Mouse (Mus musculus): ENCODE measurements around the gene Rftn2.

The Rftn2 gene

DNA sequence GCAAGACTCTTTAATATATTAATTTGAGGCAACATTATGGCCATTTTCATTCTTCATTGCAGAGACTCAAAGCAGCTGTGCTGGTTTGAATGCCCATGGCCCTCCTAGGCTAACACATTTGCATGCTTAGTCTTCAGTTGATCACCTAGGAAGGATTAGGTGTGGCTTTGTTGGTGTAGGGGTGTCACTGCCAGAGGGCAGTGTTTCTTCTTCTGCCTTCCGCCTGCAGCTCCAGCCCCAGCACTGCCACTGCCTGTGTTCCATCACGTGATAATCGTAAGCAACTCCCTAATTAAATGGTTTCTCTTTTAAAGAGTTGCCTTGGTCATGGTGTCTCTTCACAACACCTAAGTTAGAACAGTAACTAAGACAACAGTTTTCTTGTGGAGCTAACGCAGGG, 13.8 kb downstream of the Rftn2 start:
- DNase-seq (ENCODE audit: inconsistent age in 2 of 2, low spot score in 1 of 2): no peak

DNA sequence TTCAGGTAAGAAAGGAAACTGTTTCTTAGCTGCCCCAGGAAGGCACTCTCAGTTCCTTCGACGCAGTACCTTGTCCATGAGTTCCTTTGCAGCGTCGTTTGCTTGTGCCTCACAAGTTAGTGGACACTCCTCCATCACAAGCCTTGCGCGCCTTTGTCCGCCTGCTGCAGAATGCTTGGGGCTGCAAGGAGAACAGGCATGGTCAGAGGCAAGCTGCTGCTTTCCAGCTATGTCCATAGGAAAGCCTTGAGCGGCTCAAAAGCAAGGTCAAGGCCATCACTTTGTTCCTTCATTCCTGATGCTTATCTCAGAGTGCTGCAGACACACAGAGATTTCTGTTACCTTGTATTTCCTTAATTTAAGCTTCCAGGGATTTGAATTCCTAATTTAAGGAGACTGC, 15.5 kb downstream of the Rftn2 start:
- peak; percentile 70 to 81 for DNase-seq (ENCODE audit: inconsistent age in 2 of 2, low spot score in 1 of 2)

DNA sequence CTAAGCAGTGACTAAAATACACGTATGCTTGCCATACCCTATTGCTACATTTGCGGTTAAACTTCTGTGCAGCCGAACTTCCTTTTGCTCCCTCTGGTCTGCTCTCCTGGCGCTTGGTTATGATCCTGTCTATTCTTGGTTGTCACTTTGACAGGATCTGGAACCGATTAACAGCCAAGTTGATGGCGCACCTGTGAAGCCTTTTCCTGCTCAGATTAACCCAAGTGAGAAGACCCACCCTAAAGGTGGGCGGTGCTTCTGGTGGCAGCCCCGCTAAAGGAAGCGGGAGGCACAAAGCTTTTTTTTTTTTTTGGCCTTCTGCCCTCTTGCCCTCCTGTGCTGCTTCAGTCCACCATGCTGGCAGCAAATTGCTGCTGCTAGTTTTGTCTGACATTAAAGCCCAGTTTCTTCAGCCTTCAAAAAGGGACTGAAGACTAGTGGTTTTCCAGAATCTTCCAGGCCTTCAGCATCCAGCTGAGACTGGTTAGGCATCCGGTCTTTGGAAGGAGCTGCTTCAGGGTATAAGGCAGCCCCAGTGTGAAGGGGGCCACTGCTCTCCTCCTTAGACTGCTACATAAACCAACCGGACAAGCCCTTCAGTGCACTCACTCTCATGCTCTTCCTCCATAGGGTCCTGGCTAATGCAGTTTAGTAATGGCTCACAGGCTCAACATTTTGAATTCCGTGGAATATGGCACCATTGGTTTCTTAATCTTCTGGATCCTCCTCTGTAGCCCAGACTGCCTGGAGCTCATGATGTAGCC, 16.2 kb downstream of the Rftn2 start:
- peak in 1 of 2 experiments; percentile 65 for DNase-seq (ENCODE audit: inconsistent age in 2 of 2, low spot score in 1 of 2)

DNA sequence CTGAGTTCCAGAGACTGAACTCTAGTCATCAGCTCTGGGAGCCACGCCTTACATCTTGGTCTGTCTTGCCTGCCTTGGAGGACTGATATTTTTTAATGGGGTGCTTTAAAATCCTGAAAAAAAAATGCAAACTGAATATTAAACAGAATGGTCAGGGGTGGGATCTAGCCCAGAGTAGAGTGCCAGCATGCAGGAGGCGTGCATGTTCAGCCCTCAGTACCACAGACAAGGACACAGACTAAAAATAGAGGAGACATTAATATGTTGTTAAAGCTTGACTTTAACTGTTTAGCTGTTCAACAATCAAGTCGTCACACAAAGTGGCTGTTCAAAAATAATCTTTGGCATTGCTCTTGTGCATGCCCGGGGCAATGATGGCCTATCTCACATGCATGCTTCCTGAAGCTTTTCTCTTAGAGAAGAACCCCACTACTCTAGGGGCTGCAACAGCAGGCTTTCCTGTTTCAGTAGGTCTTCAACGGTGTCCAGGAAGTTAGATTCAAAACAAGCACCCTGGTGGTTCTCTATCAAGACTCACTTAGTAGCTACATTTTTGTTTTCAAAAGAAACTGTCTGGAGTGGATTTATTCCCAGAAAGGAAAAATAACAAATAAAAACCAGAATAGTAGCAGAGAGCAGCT, 18.0 kb downstream of the Rftn2 start:
- peak in 1 of 2 experiments; percentile 60 for DNase-seq (ENCODE audit: inconsistent age in 2 of 2, low spot score in 1 of 2)

DNA sequence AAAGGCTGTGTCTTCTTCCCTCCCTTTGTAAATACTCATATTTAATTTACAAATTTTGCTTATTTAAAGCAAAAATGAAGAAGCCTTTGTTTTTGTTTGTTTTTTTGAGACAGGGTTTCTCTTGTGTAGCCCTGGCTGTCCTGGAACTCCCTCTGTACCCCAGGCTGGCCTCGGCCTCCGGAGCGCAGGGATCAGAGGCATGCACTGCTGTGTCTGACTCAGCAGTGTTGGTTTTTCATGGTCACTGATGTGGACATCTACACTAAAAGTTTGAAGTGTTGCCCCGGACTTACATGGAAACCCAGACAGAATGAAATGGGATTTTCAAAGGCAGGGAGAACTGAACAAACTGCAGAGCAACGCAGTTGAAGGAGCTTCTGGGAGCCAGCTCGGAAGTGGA, 19.0 kb downstream of the Rftn2 start:
- DNase-seq (ENCODE audit: inconsistent age in 2 of 2, low spot score in 1 of 2): peak; percentile 48 to 77

DNA sequence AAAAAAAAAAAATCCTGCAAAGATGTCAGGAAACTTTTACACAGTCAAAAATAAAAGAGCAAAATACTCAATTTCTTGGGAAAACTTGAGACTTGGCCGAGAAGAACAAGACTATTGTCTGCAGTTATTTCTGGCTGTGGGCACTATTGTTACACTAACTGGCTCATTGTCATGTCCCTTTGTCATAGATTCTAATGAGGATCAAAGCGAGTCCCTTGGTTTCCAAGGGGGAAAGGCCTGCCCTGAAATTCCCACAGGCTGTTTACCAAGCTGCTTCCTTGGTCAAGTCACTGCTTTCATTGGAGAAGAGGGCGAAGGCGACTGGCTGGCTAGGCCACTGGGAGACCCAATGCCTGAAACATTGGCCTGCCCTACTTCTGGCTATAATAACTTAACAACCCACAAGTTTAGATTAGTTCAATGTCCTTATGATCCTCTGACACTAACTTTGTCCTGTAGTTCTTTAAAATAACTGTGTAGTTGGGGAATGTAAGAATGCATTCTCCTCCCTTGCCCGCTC, 20.7 kb downstream of the Rftn2 start:
- DNase-seq (ENCODE audit: inconsistent age in 2 of 2, low spot score in 1 of 2): no peak

DNA sequence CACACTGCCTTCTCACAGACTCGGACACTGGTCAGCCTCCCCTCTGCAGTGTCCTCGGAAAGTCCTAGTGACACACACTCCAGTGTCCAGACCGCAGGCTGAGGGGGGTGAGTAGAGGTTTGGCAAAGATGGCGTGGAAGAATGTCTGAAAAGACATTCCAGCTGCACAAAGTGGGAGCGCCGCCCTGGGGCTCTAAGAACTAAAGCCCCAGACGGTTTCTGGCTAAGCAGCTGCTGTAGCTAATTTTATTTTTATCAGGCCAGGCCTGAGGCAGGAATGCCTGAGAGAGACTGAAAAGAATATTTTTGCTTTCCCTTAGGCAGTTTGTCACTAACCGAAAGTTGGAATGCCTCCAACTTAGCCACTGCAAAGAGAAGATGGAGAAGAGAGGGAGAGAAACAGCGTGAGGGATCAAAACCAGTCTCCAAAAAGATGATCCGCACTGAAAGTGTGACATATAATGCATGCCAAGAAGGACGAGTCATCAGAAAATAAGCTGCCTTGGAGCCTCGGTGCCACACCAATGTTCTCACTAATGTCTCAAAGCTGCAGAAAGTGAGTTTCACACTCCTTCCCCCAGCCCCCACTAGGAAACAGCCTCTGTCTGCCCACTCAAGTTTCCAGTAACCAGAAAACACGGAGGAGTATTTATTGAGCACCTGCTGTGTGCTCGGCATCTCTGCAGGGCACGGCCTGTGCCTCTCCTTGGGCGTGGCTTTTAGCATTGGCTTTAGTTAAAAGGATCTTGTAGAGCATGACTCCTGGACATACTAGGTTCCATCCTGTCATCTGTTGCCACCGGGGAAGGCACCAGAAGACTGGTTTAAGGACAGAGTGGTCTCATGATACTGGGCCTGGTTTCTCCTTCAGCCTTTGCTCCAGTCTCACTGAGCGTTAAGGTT, 24.5 kb downstream of the Rftn2 start:
- DNase-seq (ENCODE audit: inconsistent age in 2 of 2, low spot score in 1 of 2): peak; percentile 79 to 89

DNA sequence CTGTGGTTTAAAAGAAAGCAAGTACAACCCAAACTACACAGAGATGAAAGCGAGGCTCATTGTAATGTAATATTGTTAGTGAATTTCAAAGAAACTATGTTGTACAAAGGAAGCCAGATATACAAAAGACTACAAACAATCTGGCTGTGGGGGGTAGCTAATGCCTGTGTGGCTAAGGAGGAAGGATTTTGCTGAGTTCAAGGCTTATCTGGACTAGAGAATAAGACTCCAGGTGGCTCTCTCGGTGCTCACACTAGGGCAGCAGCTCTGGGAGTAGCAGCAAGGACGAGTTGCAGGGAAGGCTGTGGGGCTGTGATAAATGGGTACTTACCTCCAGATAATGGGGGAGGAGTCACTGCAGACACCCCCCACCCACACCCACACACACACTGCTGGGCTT, 27.9 kb downstream of the Rftn2 start:
- DNase-seq (ENCODE audit: inconsistent age in 2 of 2, low spot score in 1 of 2): no peak

DNA sequence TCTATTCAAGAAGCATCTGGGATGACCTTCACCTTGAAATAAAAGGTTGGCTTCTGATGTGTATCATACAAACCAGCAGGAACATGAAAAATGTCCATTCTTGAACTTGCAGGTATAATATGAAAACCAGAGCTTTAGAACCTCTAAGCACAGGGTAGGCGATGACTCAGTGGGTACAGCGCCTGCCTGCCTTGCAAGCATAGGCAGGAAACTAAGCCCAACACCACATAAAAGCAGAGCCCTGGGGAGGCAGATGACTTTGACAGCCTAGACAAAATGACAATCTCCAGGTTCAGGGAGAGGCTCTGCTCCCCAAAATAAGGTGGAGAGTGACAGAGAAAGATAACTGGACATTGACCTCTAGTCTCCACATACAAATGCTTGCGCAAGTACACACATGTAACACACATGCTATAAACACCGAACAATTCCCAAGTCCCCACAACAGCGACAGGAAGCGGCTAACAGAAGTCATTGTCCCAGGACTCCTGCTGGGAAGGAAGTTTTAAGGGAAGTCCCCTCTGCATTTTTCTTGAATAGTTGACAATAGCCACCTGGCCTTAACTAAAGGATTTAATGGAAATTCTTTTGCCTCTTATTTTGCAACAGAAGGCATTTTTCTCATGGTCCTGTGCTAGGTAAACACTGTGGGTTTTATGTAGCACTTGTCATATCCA, 30.1 kb downstream of the Rftn2 start:
- peak; percentile 70 to 73 for DNase-seq (ENCODE audit: inconsistent age in 2 of 2, low spot score in 1 of 2)

DNA sequence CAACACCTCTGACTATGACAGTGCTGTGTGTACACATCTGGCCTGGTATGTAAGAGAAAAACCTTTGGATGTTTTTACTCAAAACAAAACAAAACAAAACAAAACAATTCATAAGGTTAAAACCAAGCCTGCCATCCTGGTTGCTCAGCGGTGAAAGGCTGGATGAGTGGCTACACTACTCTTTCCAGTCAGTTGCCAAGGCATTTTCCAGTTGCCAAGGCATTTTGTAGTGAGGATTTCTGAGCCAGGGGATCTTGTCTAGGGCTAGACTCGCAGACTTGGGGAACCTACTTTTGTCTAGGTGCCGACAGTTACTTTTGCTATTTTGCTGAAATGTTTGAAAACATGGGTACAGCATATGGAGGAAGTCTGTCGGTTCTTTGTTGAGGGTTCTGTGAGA, 31.6 kb downstream of the Rftn2 start:
- DNase-seq (ENCODE audit: inconsistent age in 2 of 2, low spot score in 1 of 2): no peak

DNA sequence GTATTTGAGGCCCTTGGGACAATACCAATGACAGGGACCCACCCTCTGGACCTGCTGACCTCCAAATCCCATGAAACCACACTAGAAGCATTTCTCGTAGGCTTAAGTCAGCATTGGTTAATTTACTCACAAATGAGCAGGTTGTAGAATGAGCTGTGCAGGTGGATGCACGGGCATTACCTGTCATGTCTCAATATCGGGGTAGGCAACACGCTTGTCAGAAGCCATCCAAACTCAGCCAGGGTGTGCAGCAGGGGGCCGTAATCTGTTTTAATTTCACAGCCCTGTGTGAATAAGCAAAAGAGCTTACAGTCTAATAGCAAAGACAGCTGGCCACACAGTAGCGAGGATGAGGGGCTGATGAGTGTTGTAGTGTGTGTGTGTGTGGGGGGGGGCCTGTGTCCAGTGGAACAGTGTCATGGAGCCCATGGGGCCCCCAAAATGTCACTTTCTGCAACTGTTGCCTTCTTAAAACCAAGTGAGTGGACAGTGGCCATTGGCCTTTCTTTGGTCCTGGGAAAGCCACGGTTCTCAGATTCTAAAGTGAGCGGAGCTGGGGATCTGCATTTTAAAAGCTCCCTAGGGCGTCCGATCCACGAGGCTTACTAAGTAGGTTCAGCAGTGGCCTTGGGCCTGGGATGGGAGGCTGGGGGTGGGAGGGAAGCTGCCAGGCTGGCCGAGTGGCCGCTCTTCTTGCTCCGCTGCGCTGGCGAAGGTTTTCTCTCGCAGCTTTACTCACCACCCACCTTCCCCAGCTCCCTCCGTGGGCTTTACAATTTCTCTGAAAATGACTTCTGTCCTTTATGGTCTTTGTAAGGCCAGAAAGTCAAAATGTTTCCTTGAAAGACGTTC, 32.3 kb downstream of the Rftn2 start:
- peak; percentile 55 to 88 for DNase-seq (ENCODE audit: inconsistent age in 2 of 2, low spot score in 1 of 2)

DNA sequence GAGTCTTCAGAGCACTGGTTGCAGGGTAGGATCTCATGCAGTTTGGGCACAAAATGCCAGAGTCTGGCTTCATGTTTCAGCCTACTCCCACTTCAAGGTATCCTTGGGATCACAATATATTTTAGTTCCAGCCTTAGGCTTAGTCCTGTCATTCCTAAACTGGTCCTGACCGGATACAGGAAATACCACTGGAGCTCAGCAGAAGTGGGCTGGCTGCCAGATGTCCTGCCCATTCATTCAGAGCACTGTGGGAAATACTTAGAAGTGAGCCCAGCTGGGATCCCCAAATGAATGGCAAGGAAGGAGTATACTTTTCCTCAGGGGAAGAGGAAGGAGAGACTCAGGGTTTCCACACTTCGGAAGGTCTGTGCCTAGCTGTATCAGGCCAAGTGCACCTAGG, 33.3 kb downstream of the Rftn2 start:
- peak; percentile 56 to 81 for DNase-seq (ENCODE audit: inconsistent age in 2 of 2, low spot score in 1 of 2)

DNA sequence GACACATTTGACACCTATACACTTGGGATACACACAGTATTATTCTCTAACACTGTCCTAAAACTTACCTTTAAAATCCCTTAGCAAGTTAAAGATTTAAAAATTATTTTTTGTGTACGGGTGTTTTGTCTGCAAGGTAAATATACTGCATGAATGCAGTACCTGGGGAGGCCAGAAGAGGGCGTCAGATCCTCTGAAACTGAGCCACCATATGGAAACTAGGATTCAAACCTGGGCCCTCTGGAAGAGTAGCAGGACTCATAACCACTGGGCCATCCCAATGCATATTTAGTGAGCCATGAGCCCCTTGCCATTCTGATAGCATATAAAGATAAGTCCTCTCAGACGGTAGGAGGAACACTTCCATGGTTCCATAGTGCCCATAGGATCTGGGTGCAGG, 33.8 kb downstream of the Rftn2 start:
- peak; percentile 58 to 81 for DNase-seq (ENCODE audit: inconsistent age in 2 of 2, low spot score in 1 of 2)

DNA sequence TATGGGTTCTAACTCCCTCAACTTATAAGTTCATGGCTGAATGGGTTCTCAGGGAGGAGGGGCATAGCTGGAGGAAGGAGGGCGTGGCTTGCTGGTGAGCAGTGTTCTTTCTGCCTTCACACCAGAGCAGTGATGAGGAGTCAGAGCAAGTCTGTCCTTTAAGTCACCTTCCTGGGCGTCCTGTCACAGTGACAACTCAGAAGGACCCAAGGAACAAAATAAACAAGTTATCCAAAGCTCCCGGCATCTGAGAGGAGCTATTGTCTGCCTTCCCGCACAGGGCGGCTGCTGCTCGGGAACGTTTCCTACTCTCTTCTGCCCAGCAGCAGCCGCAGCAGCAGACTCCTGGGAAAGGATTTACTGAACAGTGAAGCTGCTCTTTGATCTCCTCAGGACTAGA, 34.6 kb downstream of the Rftn2 start:
- DNase-seq (ENCODE audit: inconsistent age in 2 of 2, low spot score in 1 of 2): no peak

DNA sequence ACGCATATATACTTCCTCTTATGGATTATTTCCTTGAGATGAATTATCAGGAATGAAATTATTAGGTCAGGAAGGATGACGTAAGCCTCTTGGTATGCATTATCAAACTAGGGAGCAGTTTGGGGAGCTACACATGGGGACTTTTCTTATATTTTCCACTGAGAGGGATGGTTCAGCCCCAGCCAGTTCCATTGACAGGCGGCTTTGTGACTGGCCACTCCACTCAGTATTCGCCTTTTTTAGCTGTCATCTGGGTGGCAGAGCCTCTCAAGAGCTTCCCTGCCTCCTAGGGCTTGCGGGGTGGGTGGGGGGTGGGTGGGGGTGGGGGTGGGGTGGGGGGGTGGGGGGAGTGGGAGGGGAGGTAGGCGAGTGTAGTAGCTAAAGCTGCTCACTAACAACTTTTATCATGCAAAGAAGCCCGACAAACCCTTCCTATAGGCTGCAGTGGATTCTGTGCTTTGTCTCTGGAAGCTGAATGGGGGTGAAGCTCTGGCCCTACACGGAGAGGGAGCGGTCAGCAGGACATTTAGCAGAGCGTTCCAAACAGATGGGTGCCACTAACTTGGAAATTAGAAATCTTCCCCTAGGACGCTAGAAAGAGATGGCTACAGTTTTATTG, 39.9 kb downstream of the Rftn2 start:
- no peak for DNase-seq (ENCODE audit: inconsistent age in 2 of 2, low spot score in 1 of 2)

DNA sequence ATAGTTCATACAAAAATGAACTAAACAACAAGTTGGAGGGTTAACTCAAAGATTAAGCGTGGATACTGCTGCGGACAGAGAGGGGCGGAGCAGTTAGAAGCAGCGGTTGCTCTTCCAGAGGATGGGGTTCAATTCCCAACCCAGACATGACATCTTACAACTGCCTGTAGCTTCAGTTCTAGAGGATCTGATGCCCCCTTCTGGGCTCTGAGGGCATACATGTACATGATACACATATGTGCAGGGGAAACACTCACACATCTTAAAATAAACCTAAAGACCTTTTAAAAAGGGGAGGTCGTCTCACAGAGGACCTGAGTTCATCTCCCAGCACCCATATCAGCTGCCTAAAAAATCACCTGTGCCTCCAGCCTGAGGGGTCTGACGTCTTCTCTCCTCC, 40.9 kb downstream of the Rftn2 start:
- DNase-seq (ENCODE audit: inconsistent age in 2 of 2, low spot score in 1 of 2): peak in 1 of 2 experiments; percentile 62

DNA sequence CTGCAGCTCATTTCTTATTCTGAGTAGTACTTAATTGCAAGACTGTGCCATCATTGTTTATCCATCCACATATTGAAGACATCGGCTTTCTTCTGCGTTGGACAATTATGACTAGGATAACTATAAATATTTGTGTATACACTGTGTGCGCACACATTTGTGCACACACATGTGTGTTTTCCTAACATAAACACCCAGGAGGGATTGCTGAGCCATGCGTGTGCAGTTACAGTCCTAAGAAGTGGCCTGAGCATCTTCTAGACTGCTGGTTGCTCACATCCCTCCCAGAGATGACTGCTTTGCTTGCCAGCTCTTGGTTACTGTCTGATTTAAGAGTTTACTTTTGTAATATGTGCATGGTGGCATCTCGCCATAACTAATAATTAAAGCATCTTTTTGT, 44.2 kb downstream of the Rftn2 start:
- no peak for DNase-seq (ENCODE audit: inconsistent age in 2 of 2, low spot score in 1 of 2)

DNA sequence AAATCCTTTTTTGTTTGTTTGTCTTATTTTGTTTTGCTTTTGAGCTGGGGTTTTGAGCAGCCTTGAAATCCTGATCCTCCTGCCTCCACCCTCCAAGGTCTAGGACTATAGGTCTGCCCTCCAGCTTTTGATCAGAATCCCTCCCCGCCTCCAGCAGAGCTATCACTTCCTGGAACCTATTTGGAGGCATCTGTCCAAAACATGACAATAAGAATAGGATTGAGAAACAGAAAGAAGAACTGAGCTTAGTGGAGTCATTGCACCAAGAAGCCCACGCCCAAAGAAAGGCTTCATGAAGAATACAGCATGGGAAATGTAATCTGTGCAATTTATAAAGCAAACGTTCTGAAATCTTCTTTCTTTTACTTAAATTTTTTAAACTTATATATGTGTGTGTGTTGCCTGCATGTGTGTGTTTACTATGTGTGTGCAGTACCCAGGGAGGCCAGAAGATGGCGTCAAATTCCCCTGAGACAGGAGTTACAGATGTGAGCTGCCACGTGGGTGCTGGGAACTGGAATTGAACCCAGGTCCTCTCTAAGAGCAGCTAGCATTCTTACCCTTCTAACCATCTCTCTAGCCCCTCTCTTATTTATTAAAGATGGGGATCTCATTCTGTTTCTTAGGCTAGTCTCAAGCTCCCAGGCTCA, 46.5 kb downstream of the Rftn2 start:
- no peak for DNase-seq (ENCODE audit: inconsistent age in 2 of 2, low spot score in 1 of 2)

DNA sequence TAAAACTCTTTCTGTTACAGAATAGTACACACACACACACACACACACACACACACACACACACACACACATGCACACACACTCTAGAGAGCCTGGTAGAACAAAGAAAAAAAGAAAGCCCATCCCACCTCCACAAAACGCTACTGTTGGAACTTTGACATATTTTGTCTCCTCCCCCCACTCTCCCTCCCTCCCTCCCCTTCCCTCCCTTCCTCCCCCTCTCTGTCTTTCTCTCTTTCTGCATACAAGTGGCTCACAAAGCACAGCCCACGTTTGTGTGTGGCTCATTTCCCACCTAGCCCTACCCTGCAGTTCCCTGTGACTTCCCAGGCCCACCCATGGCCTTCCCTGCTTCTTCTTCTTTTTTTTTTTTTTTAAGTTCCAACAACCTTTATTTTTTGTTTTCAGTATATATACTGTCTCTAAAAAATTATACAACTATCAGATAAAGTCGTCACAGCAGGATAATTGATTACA, 52.0 kb downstream of the Rftn2 start:
- no peak for DNase-seq (ENCODE audit: inconsistent age in 2 of 2, low spot score in 1 of 2)
